Mouse (Mus musculus) urinary bladder, postnatal 10 days (tissue): ENCODE results near the gene Gm4297.
"Not testable (repeated sequence)": the region's sequence is repeated elsewhere in the genome, so short reads cannot be mapped to it uniquely, and the experiment has no call there.

Experiments used
- DNase-seq: peaks from one replicate; pipeline ENCODE4 v3.0.0; 2022; ENCODE audit warnings: low spot score

Gene Gm4297

GRCm38 (mm10) chrX:24574795-24575194 is at the start of gene Gm4297:
Gene Gm4297 (minus strand): TSS chrX:24574895.
- not testable (repeated sequence) for DNase-seq
